Mouse (Mus musculus): Measurements from ENCODE around the gene Cbx7. TPM values are rescaled to one million over a fixed set of nuclear protein-coding genes. Genes with fewer than 3 reads are reported as not detected.
"Not testable (repeated sequence)": the region's sequence is repeated elsewhere in the genome, so short reads cannot be mapped to it uniquely, and the experiment has no call there.

The Cbx7 gene
- polyA plus RNA-seq, 1 experiment, result 82.9 TPM

- DNase-seq (ENCODE audit: low read depth in 1 of 2, low spot score in 2 of 2), result peak in 1 of 2 experiments; percentile 46
- Histone ChIP-seq H3K4me3 (ENCODE audit: extremely low read depth, insufficient read depth, insufficient read length) (no peak overlapping the region), H3K4me1 (ENCODE audit: control insufficient read depth, insufficient read depth, insufficient read length) (peaks cover 59% of the 10 kb centered on the region), H3K36me3 (ENCODE audit: control insufficient read depth, insufficient read depth, low read length) (peaks cover 74% of the 10 kb centered on the region), H3K27me3 (ENCODE audit: control insufficient read depth, insufficient read depth, low read length) (no peaks in the 10 kb centered on the region), H3K27ac (ENCODE audit: insufficient read depth, low read length) (peak overlapping the region; percentile 98)
- 49% methylated on average over 6 of the region's 6 CpGs for WGBS
- TF ChIP-seq CTCF (IDR thresholded peaks at IDR 0.05; ENCODE audit: extremely low read depth, insufficient read depth, insufficient read length, insufficient replicate concordance) (no peak), POLR2A (IDR thresholded peaks at IDR 0.05; ENCODE audit: low read depth, low read length) (no peak)
These were observed 71.0 kb downstream of the Cbx7 start for GRCm38 (mm10) chr15:79899828-79900510.

- WGBS, result 86% methylated on average over 5 of the region's 5 CpGs
- no peak for TF ChIP-seq CTCF (IDR thresholded peaks at IDR 0.05; ENCODE audit: extremely low read depth, insufficient read depth, insufficient read length, insufficient replicate concordance)
- TF ChIP-seq POLR2A (IDR thresholded peaks at IDR 0.05; ENCODE audit: low read depth, low read length), result no peak
- no peak overlapping the region for H3K4me3 ChIP-seq (ENCODE audit: extremely low read depth, insufficient read depth, insufficient read length)
- peaks cover 58% of the 10 kb centered on the region for H3K4me1 ChIP-seq (ENCODE audit: control insufficient read depth, insufficient read depth, insufficient read length)
- peak overlapping the region; percentile 98 for H3K27ac ChIP-seq (ENCODE audit: insufficient read depth, low read length)
- DNase-seq (ENCODE audit: low read depth in 1 of 2, low spot score in 2 of 2), result no peak
- H3K27me3 ChIP-seq (ENCODE audit: control insufficient read depth, insufficient read depth, low read length), result no peaks in the 10 kb centered on the region
- peaks cover 66% of the 10 kb centered on the region for H3K36me3 ChIP-seq (ENCODE audit: control insufficient read depth, insufficient read depth, low read length)
These were observed 71.9 kb downstream of the Cbx7 start for GRCm38 (mm10) chr15:79898988-79899387.

- Histone ChIP-seq H3K36me3 (ENCODE audit: control insufficient read depth, insufficient read depth, low read length) (peaks cover 49% of the 10 kb centered on the region), H3K4me3 (ENCODE audit: extremely low read depth, insufficient read depth, insufficient read length) (no peak overlapping the region), H3K4me1 (ENCODE audit: control insufficient read depth, insufficient read depth, insufficient read length) (peaks cover 43% of the 10 kb centered on the region), H3K27me3 (ENCODE audit: control insufficient read depth, insufficient read depth, low read length) (no peaks in the 10 kb centered on the region), H3K27ac (ENCODE audit: insufficient read depth, low read length) (peak overlapping the region; percentile 87)
- 38% methylated on average over 9 of the region's 9 CpGs for WGBS
- no peak for DNase-seq (ENCODE audit: low read depth in 1 of 2, low spot score in 2 of 2)
- TF ChIP-seq CTCF (IDR thresholded peaks at IDR 0.05; ENCODE audit: extremely low read depth, insufficient read depth, insufficient read length, insufficient replicate concordance) (no peak), POLR2A (IDR thresholded peaks at IDR 0.05; ENCODE audit: low read depth, low read length) (no peak)
These were observed 74.7 kb downstream of the Cbx7 start for GRCm38 (mm10) chr15:79896080-79896725.

- Histone ChIP-seq H3K36me3 (ENCODE audit: control insufficient read depth, insufficient read depth, low read length) (peaks cover 47% of the 10 kb centered on the region), H3K4me3 (ENCODE audit: extremely low read depth, insufficient read depth, insufficient read length) (peak overlapping the region; percentile 54), H3K4me1 (ENCODE audit: control insufficient read depth, insufficient read depth, insufficient read length) (peaks cover 40% of the 10 kb centered on the region), H3K27ac (ENCODE audit: insufficient read depth, low read length) (peak overlapping the region; percentile 96)
- not testable (repeated sequence) for H3K27me3 ChIP-seq (ENCODE audit: control insufficient read depth, insufficient read depth, low read length)
- DNase-seq (ENCODE audit: low read depth in 1 of 2, low spot score in 2 of 2), result peak in 1 of 2 experiments; percentile 57
- 2% methylated on average over 12 of the region's 23 CpGs for WGBS
These were observed 75.5 kb downstream of the Cbx7 start for GRCm38 (mm10) chr15:79895221-79896079.

- Histone ChIP-seq H3K27me3 (ENCODE audit: control insufficient read depth, insufficient read depth, low read length) (no peaks in the 10 kb centered on the region), H3K27ac (ENCODE audit: insufficient read depth, low read length) (peak overlapping the region; percentile 96), H3K4me1 (ENCODE audit: control insufficient read depth, insufficient read depth, insufficient read length) (peaks cover 30% of the 10 kb centered on the region), H3K36me3 (ENCODE audit: control insufficient read depth, insufficient read depth, low read length) (peaks cover 38% of the 10 kb centered on the region), H3K4me3 (ENCODE audit: extremely low read depth, insufficient read depth, insufficient read length) (peak overlapping the region; percentile 54)
- 10% methylated on average over 4 of the region's 4 CpGs for WGBS
- TF ChIP-seq POLR2A (IDR thresholded peaks at IDR 0.05; ENCODE audit: low read depth, low read length) (no peak), CTCF (IDR thresholded peaks at IDR 0.05; ENCODE audit: extremely low read depth, insufficient read depth, insufficient read length, insufficient replicate concordance) (no peak)
- no peak for DNase-seq (ENCODE audit: low read depth in 1 of 2, low spot score in 2 of 2)
These were observed 76.6 kb downstream of the Cbx7 start for GRCm38 (mm10) chr15:79894343-79894742.

GRCm38 (mm10) chr15:79893824-79894123 is 77.1 kb downstream of the Cbx7 start:
- TF ChIP-seq CTCF (IDR thresholded peaks at IDR 0.05; ENCODE audit: extremely low read depth, insufficient read depth, insufficient read length, insufficient replicate concordance) (no peak), POLR2A (IDR thresholded peaks at IDR 0.05; ENCODE audit: low read depth, low read length) (no peak)
- peaks cover 25% of the 10 kb centered on the region for H3K4me1 ChIP-seq (ENCODE audit: control insufficient read depth, insufficient read depth, insufficient read length)
- no peaks in the 10 kb centered on the region for H3K27me3 ChIP-seq (ENCODE audit: control insufficient read depth, insufficient read depth, low read length)
- peak overlapping the region; percentile 96 for H3K27ac ChIP-seq (ENCODE audit: insufficient read depth, low read length)
- 9% methylated on average over 3 of the region's 3 CpGs for WGBS
- DNase-seq (ENCODE audit: low read depth in 1 of 2, low spot score in 2 of 2), result no peak
- peaks cover 34% of the 10 kb centered on the region for H3K36me3 ChIP-seq (ENCODE audit: control insufficient read depth, insufficient read depth, low read length)
- peak overlapping the region; percentile 88 for H3K4me3 ChIP-seq (ENCODE audit: extremely low read depth, insufficient read depth, insufficient read length)

Data from spleen, adult 2 months (tissue).